Mouse (Mus musculus): ENCODE measurements around the gene Ninj1.

The Ninj1 gene

DNA sequence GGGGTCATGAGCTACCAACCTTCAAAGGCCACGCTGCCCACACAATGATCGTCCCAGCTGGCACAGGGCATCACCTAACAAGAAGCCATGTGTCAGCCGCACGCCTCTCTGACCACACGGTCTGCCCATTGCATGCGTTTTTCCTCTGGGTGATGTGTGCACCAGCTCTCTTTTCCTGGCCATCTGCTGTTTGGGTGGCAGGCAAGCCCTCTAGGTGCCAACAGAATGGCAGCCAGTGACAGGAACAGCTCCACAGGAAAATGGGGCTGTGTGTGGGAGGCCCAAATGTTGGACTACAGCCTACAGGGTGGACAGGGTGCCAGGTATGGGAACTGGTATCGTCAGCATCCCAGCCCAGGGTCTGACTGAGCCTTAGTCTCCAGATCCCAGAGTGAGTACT, 14.9 kb upstream of the Ninj1 start:
- no peak for DNase-seq

DNA sequence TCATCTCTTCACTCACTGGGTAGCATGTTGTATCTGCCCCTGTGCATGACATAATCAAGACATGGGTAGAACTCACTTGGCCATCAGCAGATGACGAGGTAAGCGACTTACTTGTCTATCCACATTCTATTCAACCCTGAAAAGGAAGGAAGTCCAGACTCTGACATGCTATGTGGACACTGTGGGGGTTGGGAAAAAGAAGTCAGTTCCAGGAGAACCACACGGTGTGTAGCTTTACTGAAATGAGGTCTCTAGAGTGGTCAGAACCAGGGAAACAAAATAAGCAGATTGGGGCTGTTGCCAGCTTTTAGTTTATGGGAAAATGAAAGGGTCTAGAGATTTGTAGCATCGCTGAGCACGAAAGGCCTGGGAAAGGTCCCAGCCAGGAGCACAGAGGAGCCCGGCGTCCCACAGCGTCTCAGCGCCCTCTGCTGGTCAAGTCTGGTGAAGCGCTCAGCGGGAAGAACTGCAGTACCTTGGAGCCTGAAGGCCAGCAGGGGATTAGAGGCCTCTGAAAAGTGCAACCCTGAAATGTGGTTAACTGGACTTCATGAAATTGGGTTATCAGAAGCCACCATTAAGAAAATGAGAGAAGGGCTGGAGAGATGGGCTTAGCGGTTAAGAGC, 14.2 kb upstream of the Ninj1 start:
- DNase-seq = peak; percentile 81

DNA sequence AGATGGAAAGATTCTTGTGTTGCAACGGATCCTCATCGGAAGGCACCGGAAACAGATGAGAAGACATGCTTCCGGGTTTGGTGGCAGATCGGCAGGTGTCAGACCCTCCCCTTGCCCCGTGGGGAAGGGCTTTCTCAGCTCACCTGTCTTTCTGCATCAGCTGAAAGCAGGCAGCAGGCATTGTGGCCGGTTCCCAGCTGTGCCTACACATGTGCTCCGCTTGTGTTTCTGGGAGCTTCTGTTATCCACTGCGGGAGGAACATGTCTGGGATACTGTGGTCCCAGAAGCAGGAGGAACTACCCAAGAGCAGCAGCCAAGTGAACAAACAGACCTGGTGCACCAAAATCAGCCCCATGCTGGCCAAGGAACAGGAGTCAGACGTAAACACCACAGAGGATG, 11.8 kb upstream of the Ninj1 start:
- DNase-seq = no peak

DNA sequence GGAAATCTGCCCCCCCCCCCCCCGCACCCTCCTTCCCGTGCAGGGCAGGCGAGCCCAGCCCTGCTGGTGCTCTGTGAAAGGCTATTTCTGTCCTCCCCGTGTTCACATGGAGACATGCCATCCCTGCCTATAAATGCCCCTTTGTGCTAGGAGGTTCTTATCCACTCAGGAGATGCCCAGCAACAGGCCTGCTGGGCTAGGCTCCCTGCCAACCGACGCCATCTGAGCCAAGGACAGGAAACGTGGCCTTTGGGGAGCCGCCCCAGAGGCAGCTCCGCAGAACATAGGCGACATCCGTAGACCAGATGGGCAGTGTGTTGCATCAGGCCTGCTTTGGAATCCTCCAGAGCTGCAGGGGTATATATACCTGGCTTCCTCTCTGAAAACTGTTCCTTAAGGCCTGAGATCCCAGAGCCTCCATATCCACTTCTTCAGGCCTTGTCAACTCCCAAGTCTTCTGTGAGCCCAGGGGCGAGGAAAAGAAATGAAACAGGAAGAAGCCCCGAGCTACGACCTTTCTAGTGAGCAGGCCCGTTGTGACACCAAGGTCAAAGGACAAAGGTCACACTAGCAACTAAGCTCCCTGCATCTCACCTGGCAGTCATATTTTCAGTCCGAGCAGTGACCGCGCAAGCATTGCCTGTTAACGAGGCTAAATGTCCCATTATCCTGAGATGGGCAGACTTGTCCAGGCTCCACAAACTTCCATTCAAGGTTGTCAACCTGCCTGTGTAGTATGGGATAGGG, 8.3 kb upstream of the Ninj1 start:
- DNase-seq = no peak

DNA sequence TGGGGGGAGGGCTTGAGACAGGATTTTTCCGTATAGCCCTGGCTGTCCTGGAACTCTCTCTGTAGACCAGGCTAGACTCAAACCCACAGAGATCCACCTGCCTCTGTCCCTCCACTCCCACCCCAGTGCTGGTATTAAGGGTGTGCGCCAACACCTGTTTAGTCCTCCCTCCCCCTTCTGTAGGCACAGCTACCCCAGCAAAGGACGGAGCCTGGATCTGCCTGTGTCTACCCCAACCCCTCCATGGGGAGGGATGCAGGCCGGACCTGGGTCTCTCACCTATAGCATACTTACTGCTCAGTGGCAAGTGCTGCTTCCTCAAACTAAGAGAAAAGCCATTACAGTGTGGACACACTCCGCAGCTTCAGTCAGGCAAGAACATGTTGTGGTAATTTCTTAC, 7.0 kb upstream of the Ninj1 start:
- no peak for DNase-seq

DNA sequence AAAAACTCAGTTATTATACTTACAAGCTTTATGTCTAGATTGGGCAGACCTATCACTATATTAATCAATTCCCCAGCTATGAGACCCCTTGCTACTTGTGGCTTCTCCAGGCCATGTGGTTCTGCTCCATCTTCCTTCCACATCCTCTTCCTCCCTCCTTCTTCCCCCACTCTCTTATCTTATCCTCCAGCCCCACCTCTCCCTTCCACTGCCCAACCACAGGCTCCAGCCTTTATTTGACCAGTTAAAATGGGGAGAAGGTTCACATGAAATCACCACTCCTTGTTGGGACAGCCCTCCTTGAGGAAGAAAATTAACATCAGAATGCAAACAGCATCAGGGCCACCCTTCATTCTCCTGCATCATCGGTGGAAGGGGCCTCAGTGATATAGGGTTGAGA, 6.6 kb upstream of the Ninj1 start:
- DNase-seq = no peak

DNA sequence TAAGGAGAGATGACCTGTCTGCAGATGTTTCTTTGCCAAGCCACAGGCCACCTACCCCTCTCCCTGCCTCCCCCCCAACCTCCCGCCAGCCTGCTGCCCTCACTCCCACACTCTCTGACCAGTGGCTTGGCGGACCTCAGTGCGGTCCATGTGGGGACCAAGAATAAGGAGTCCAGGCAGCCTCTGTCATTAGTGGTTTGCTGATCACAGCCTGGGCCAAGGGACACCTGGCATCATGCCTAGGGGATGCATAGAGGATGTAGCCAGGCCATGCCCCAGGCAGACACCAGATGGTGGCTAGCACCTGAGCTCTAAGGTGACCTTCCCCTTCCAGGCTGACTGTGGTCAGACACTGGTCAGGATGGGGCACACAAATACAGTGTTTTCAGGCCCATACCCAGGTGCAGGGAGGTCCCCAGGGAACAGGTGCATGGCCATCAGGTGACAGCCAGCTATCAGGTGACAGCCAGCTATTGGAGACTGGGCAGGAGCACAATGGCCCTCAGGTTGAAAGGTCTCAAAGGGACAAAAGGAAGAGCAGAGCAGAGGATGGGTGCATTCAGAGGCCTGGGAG, 5.8 kb upstream of the Ninj1 start:
- DNase-seq = no peak

DNA sequence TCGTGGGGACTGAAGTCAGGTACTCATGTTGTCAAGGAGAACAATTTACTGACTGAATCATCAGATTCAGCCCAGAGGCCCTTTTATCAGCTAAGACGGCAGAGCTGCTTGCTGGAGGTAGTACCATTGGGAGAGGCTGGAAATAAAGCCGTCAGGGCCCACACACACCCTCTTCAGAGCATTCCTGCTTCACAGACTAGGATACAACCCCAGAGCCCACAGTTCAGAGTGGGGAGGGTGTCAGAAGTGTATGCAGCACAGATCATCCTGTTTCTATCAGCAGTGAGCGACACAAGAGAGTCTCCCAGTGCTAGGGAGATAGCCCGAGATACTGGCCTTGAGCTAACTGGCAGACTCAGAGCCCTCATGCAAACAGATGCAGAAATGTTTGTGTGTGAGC, 4.1 kb upstream of the Ninj1 start:
- DNase-seq = no peak

DNA sequence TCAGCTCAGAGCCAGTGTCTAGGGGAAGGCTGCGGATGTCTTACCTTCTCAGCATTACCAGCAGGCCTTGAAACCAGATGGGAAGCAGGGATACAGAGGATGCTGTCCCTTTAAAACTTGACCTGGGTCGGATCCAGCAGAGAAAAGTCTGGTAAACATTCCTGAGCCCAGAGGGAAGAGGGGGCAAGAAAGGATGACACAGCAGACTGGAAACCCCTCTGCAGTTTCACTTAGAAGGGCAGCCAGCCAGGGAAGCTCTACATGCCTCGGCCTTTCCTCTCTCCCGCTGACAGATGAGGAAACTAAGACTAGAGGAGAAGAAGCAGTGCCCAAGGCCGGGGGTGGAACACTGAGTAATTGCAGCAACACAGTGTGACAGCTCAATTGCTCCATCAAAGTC, 3.6 kb upstream of the Ninj1 start:
- no peak for DNase-seq

DNA sequence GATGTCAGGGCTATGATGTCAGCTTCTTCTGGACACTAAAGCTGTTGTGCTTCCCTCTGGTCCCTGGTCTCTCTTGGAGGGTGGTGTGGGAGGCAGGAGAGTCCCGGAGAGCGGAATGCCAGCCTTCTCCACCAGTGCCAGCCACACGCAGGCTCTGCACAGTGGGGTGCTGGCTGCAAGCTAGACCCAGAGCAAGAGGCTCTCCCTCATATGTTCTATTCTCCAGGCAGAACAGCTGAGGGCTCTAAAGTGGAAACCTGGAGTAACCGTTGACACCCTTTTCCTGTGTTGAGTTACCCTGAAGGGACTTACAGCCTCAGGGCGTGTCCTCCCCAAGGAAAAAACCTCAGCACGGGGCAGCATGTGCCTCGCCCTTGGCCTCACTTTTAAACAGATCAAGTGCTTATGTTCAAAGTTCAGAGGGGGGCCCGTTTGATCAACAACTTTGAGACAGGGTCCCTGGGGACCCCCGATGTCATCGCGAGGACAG, 442 bp upstream of the Ninj1 start:
- DNase-seq = no peak

DNA sequence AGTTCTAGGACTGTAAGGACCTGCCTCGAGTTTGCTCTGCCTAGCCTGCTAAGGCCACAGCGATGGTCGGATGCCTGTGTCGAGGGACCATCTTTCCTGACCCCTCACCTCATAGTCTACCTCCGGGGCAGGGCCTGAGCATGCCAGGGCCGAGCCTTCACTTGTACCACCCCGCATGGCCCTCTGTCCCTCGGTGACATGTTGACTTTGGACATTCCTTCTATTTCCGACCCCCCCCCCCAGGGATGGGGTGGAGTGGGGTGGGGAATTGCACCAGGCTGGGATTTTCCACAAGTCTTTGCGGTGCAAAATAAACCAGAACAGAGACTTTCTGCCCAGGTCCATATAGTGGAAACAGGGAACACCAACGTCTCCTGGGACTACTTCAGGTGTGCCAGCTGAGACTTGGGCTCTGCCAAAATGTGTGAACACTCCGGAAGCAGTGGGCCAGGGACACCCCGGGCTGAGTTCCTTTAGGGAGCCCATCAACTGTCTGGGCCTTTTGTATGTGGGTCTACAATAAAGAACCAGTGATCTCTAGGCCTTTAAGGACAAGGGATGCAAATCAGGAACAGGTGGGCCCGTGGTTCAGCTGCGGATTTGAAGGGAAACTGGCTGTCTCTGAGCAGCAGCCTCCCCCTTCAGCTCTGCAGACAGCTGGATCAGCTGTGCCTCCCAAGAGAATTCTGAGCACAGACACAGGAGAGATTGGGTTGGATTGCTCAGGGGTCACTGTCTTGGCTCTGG, 1.1 kb downstream of the Ninj1 start:
- DNase-seq = no peak

DNA sequence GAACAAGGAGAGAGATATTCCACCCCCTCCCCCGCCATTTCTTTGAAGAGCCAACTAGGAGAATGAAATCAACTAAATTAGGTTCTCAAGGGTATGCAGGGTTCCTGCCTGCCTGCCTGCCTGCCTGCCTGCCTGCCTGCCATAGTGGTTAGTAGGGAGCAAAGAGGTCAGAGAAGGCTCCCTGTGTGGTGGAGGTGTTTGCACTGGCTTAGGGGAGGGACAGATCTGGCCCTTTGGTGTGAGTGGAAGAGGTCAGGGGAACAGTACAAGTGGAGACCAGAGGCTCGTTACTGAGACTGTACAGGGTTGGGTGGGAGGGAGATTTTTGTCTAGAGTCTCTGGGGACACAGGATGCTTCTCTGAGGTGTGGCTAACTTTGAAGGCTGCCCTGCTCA, 1.7 kb downstream of the Ninj1 start:
- no peak for DNase-seq

DNA sequence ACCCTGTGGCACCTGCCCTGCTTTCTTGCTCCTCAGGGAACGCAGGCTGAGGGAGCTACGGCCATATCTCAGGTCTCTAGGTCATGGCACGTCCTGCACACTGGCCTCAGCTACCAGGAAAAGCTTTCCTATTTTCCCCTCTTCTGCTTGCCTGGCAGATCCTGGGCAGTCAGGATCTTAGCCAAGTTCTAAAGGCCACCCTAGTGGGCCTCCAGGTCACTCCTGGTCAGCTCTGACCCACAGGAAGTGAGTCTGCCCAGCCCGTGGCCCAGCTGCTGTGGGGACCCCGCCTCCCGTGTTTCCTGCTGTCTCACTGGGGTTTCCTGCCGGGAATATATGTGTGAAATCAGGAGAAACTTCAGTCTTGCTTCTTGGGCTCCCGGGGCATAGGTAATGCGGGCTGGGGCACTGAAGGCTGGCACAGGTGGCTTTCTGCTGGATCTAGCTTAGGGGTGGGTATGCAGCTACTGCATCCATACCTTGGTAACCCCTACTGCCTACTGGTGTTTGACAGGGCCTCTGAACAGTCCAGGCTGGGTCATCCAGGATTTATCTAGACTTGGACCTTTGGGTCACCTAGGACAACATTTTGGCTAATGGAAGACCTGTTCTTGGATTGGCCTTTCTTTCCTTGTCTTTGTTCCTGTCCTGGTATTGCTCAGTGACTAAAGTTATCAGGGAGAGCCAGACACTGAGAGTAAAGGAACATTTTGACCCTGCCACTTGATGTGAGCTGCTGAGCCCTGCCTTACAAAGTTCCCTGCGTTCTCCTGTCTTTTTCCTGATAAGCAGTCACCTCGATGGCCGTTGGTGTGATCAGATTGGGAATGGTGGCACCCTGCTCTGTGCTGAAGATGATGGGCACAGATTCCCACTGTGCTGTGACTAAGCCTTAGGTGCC, 2.9 kb downstream of the Ninj1 start:
- no peak for DNase-seq

DNA sequence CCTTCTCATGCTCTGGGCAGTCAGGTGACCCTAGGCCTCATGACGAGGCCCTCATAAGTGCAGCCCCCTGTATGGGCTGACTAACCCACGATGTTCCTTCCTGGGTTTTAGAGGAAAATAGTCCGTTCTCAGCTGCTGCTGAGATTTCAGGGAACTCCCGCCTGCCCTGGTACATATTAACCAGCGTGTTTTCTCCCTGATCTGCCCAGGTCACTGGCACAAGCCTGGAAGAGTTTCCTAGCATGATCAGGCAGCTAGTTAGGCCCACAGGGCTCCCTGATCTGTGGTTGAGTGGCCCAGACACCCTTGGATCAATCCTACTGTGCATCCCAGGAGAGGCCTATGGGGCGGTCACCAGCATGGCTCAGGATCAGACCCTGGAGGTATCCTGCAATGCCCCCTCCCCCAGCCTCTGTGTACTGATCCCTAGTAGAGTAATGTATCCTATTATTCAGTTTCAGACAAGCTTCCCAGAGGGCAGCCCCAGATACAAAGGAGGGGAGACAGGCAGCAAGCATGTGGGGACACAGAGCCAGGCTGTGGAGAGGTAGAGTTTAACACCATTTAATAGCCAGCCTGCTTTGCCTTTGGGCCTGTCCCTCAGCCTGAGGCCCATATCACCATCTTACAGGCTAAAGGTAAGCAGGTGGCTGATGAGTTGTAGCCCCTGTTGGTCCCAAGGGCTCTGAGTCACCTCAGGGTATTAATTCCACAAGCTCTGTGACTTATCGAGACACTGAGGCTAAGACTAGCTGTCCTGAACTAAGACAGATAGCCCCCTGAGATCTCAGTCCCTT, 3.8 kb downstream of the Ninj1 start:
- DNase-seq = no peak

DNA sequence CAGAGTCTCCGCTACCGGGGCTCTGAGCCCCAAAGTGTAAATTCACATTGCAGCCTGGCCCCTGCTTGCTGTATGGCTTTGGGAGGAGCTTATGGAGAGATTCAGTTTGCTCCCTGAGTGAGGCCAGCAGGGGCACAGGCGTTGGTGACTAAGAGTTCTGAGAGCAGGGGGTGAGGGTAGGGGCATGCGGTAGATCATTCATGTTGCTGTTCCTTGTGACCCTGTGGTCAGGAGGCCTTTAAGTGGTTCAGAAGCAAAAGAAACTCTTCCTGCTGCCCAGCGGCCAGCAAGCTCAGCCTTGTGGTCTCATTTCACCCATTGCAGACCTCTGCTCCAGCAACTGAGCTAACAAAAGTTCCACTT, 4.4 kb downstream of the Ninj1 start:
- no peak for DNase-seq

DNA sequence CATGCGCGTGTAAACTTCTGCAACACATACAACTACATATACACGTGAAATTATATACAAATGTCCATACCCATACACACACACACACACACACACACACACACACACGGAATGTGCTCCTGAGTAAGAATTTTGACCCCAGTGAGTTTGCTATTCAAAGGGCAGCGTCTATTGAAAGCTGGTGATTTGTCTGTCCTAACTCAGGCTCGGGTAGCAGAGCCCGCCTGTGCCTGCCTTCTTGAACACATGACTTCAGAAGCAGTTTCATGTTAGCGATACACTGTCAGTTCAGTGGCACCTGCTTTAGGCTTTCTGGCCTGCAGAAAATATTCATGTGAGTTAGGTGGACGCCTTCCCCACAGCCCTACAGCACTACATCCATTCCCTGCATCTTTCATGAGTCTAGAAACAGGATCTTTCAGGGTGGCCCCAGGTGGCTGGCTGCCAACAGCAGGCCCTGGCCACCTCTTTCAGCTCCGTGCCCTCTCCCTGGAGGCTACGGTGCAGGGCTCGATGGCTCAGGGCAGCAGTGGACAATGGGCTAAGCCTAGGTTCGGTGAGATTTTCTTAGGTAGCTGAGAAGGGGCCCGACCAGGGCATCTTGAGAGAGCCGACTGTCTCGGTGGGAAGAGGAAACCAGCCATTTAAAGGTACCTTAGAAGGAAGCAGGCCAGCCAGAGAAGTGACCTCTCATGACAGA, 5.0 kb downstream of the Ninj1 start:
- no peak for DNase-seq

DNA sequence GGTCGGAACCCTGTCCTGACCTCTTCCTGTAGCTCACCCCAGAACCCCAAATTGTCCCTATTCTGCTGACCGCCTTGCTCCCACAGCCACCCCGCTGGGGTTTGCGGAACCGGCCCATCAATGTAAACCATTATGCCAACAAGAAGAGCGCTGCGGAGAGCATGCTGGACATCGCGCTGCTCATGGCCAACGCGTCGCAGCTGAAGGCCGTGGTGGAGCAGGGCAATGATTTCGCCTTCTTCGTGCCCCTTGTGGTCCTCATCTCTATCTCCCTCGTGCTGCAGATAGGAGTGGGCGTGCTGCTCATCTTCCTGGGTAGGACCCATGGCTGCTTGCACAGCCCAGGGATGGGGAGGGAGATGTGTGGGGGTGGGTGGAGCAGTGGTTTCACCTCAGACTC, 6.4 kb downstream of the Ninj1 start:
- no peak for DNase-seq

DNA sequence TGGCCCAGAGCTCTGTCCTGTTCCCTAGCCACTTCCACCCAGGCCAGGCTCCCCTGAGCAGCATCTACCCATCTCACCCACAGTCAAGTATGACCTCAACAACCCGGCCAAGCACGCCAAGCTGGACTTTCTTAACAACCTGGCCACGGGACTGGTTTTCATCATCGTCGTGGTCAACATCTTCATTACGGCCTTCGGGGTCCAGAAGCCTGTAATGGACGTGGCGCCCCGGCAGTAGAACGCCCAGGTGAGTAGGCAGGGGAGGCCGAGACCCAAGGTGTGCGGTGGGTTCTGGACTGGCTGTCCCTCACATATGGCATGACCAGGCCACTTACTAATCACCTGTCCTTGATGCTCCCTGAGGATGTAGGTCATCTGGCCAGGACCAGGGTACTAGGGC, 7.5 kb downstream of the Ninj1 start:
- DNase-seq = no peak

DNA sequence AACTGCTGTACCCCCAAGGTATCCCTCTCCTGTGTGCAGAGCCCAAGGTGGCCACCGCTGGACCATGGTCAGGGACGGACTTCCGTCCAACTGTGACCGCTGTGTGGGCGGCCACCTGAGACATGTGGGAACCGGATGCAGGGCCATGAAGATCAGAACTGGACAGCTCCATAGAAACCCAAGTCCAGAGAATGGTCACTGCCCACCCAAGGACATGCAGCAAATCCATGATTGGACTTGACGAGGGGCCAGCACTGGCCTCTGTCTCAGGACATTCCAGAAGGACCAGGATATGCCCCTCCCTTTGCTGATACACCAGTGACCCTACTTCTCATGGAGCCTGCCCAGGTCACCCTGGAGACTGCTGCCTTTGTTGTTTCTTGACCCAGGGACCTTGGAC, 8.4 kb downstream of the Ninj1 start:
- DNase-seq = no peak

DNA sequence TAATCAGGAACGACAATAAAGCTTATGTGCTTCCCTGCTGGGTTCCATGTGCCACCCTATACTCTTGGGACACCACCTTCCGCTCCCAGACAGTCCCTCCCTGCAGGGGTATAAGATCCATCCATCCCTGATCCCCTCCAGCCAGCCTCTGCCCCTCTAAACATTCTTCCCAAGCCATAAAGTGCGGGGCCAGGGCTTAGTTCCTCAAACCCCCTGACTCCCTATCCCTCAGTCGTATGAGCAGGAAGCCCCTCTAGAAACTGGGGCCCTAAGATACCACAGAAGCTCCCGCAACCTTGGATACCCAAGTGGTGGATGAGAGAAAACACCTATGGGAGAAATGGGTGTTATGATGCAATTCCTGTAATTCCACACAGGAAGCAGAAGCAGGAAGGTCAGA, 8.9 kb downstream of the Ninj1 start:
- DNase-seq = no peak

DNA sequence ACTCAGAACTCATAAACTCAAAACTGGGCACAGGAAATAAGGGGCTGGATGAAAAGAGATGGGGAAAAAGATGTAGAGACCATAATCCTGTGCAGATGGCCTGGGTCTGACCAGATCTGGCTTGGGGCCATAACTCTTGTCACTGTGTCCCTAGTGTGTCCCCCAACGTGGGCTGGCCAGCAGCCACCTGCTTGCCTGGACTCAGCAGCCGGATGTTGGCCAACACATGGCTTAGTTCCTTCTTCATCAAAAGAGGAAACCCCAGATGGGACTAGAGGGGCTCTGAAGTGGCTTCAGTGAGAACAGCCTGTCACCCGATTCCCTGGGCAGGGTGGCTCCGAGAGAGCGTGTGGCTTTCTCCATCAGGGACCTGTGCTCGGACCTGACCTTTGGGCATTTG, 9.5 kb downstream of the Ninj1 start:
- no peak for DNase-seq

Data from thymus, postnatal 25 days (tissue).